Mouse (Mus musculus) adrenal gland, postnatal 14 days (tissue): ENCODE measurements around the gene Atf2. TPM values are rescaled to one million over a fixed set of nuclear protein-coding genes. Genes with fewer than 3 reads are reported as not detected.

ENCODE experiments used
- DNase-seq: peaks from one replicate; pipeline ENCODE4 v3.0.0; 2021; ENCODE audit warnings: mixed read lengths
- total RNA-seq: library from RNA; stranded (reverse); gene quantifications from 2 replicates; pipeline ENCODE4 v1.2.3, GENCODE M21; 2021

The Atf2 gene
- total RNA-seq, 1 experiment from 2014 or later, result 75.4 TPM

DNA sequence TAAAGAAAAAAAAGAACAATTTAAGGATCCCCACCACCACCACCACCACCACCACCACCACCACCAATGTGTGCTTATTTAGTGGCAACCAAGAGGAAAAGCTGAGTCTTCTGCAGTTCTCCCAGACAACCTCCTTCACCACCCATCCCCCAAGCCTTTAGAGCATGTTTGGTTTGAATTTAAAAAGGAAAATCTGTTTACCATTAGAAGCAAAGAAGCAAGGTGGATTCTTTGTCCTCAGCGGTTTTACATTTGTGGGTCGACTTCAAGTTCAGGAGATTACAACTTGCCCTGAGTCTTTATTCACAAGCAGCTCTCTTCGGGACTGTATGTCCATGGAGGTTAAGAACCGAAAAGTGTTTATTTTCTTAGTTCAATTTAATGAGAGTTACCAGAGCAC, 115.5 kb downstream of the Atf2 start:
- no peak for DNase-seq

GRCm38 (mm10) chr2:73775683-73776310, 116.6 kb downstream of the Atf2 start:
- no peak for DNase-seq

- DNase-seq, result peak; percentile 79
These were observed 117.4 kb downstream of the Atf2 start, which contains the start of gene Chn1 for GRCm38 (mm10) chr2:73774786-73775682. Chn1 (minus strand) TSS chr2:73775346.

DNA sequence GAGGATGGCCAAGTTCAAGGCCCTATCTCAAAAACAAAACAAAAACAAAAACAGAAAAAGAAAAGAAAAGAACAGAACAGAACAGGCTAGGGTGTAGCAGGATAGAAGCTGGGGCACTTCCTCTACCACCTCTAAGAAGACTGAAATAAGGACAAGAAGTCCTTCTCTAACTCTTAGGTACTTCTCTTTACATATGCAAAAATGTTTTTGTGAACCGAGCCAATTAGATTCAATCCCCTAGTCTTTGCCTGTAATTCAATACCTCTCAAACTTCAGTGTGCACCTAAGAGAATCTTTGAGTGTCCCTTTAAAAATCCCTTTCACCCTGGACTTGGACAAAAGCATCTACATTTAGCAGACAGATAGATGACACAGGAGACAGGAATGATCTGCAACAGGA, 119.5 kb downstream of the Atf2 start:
- DNase-seq, result no peak

DNA sequence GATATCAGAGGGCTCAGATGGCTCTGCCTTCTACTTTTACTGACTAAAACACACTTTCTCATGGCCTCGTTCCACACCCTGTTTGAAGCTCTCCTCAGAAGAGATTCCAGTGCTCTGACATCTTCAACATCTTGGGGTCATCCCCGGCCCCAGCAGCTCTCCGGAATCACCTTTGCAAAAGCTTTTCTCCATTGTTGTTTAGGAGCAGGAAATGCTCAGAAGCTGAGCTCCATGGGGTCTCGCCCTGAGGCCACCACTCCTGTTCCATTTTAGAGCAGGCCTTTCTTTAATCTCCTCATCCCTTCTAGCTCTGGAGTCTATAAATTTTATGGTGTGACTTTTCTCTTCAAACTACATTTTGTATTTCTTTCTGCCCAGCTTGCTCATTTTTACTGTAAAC, 123.8 kb downstream of the Atf2 start:
- no peak for DNase-seq

Other genes with a start within 250 kb of the Atf2 start
- 19.8 and 22.2 TPM in 2 replicates for gene Chn1, start 117.3 kb downstream of the Atf2 start, total RNA-seq
- 626 and 643 TPM in 2 replicates for gene Atp5g3, start 18.7 kb upstream of the Atf2 start, total RNA-seq